Comparison of ENCODE assay signal across 21 mouse cellular contexts in the genomic region with DNA sequence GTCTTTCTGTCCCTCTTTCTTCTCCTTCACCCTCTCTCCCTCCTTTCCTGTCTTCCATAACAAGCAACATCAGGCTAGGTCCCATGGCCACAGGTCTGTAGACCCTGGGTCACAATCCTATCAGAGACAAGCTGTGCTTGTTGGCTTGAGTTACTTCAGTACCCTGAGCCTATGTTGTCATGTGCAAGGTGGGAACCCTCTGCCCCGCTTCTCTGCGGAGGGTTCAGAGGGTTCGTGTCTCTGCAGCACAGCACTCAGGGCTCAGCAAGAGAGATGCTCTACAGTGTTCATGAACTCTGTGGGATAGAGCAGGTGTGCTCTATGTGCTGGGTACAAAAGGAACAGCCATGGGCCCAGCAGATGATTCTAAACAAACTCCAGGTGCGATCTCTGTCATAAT. TPM values are rescaled to one million over a fixed set of nuclear protein-coding genes. Genes with fewer than 3 reads are reported as not detected.
A peak's percentile ranks its signal among the peaks of the same experiment; 100 is the strongest.
DNase-seq lines count a peak whose midpoint lies in the region; TF ChIP-seq lines count a peak whose summit lies in the region.
"Had no signal": no experiment of that assay in that cellular context is flagged by ENCODE, and none has a peak within 500 bp of the region (broad histone marks: within the 10 kb centered on the region; RNA-seq: fewer than 3 reads in every experiment).

No protein-coding gene starts in this region.

- H3K4me3 ChIP-seq in gastrocnemius, adult 2 months: no peak overlapping the region
- no peak overlapping the region for H3K4me3 ChIP-seq in thymus, adult 2 months (ENCODE audit: control insufficient read depth, insufficient read depth, low read length)
- H3K4me3 ChIP-seq: erythroblast, embryonic 14.5 days; kidney, embryonic 15.5 days; midbrain, embryonic 10.5 days; midbrain, embryonic 15.5 days had no signal

- peaks cover 52% of the 10 kb centered on the region for H3K4me1 ChIP-seq in thymus, adult 2 months (replicated peaks; ENCODE audit: control insufficient read depth, insufficient read depth, low read length)

- no peaks in the 10 kb centered on the region for H3K36me3 ChIP-seq in thymus, adult 2 months (ENCODE audit: control insufficient read depth, insufficient read depth, low read length)
- H3K36me3 ChIP-seq: kidney, embryonic 15.5 days; midbrain, embryonic 10.5 days; midbrain, embryonic 15.5 days had no signal

- 44% methylated on average over 4 of the region's 4 CpGs for WGBS in thymus, adult 2 months

- H3K27me3 ChIP-seq in thymus, adult 2 months (ENCODE audit: control insufficient read depth, insufficient read depth, low read length): no peaks in the 10 kb centered on the region
- H3K27me3 ChIP-seq: kidney, embryonic 15.5 days; midbrain, embryonic 15.5 days had no signal

- no peak for TF ChIP-seq POLR2A in thymus, adult 2 months (IDR thresholded peaks at IDR 0.05; ENCODE audit: control insufficient read depth, extremely low read depth, insufficient read depth, low read length, poor library complexity)

- intact Hi-C loops in gastrocnemius, adult 2 months (cut with DNase I): no loop called here

- no peak for TF ChIP-seq CTCF in gastrocnemius, adult 2 months (IDR thresholded peaks at IDR 0.05)
- TF ChIP-seq CTCF in thymus, adult 2 months (IDR thresholded peaks at IDR 0.05; ENCODE audit: borderline replicate concordance, control insufficient read depth, extremely low read depth, insufficient read depth, low read length, poor library complexity): no peak

- peak overlapping the region; percentile 40; the same call in 1 of the 2 replicates for H3K27ac ChIP-seq in gastrocnemius, adult 2 months
- H3K27ac ChIP-seq in thymus, adult 2 months (ENCODE audit: control insufficient read depth, insufficient read depth, low read length): peak overlapping the region; percentile 77
- H3K27ac ChIP-seq: liver, embryonic 14.5 days; midbrain, embryonic 10.5 days; midbrain, embryonic 15.5 days had no signal

- no peak for DNase-seq in gastrocnemius, adult 2 months
- DNase-seq in gastrocnemius, postnatal 4 days (ENCODE audit: low spot score in 2 of 2): no peak
- peak; percentile 31 for DNase-seq in thymus, adult 2 months
- DNase-seq in thymus, adult 18-20 months: no peak
- peak; percentile 43 for DNase-seq in thymus, postnatal 25 days
- DNase-seq in urinary bladder, postnatal 25 days (ENCODE audit: low spot score): no peak
- no peak for DNase-seq in layer of hippocampus, adult 8-10 months (ENCODE audit: low spot score in 2 of 2)
- DNase-seq: adrenal gland, postnatal 36 days; cerebellum, postnatal 14 days; heart, postnatal 14 days; left cerebral cortex, postnatal 4 days; lung, adult 2 months; lung, postnatal 10 days; right cerebral cortex, postnatal 25 days; spleen, adult 18-20 months had no signal

RNA-seq across cellular contexts. Expression of a gene that starts 16.0 kb away (rescaled TPM):
- 100 to 1,000 TPM; 124 to 136 TPM for total RNA-seq in gastrocnemius, adult 2 months (2021)
- total RNA-seq in gastrocnemius, postnatal 4 days (2021): 10 to 100 TPM; 18.5 to 20.7 TPM
- 3.5 TPM in 2 replicates for polyA plus RNA-seq in thymus, adult 2 months (2012; rRNA removed)
- 100 to 1,000 TPM; 538 to 639 (median 590) TPM for total RNA-seq in layer of hippocampus, adult 8-10 months (2022)
- polyA plus RNA-seq: erythroblast, embryonic 14.5 days had no signal

RNA-seq across cellular contexts. Expression of a gene that starts 50.8 kb away (rescaled TPM):
- 1 to 10 TPM; 2.1 to 2.4 TPM for total RNA-seq in gastrocnemius, adult 2 months (2021)
- total RNA-seq in gastrocnemius, postnatal 4 days (2021): 10 to 100 TPM; 15.8 to 20.6 TPM
- polyA plus RNA-seq in thymus, adult 2 months (2012; rRNA removed): 1.9 and 5.9 TPM in 2 replicates
- total RNA-seq in layer of hippocampus, adult 8-10 months (2022): 100 to 1,000 TPM; 256 to 294 (median 274) TPM
- total RNA-seq: neutrophil, adult 5-6 weeks had no signal
- polyA plus RNA-seq: erythroblast, embryonic 14.5 days had no signal

Comparison
In these comparisons a context has a peak if more than half of its experiments do, and no peak if none do; other contexts are left out.
1. DNase-seq: peak in thymus, adult 2 months (single experiment) and thymus, postnatal 25 days (single experiment); none in gastrocnemius, adult 2 months (single experiment), gastrocnemius, postnatal 4 days (0 of 2), thymus, adult 18-20 months (0 of 2), urinary bladder, postnatal 25 days (single experiment) and layer of hippocampus, adult 8-10 months (0 of 2).
2. RNA of a gene that starts 16.0 kb away (total RNA-seq): 538 to 639 TPM in layer of hippocampus, adult 8-10 months and 124 to 136 TPM in gastrocnemius, adult 2 months; 18.5 to 20.7 TPM in gastrocnemius, postnatal 4 days; every median in the first group is over 4 times any median in the second.
3. RNA of a gene that starts 50.8 kb away (total RNA-seq): 256 to 294 TPM in layer of hippocampus, adult 8-10 months; 15.8 to 20.6 TPM in gastrocnemius, postnatal 4 days and 2.1 to 2.4 TPM in gastrocnemius, adult 2 months; every median in the first group is over 10 times any median in the second.